Mouse (Mus musculus) mouse trophoblast stem cell (cell line): Measurements from ENCODE around the gene Map3k13.

Experiments
- in situ Hi-C, 2 experiments: fragments of 300-500 bp; cut with MseI, MboI; formaldehyde crosslinking; loops; 2 replicates in 1 of 2; 3 replicates in 1 of 2; pipeline ENCODE4 v1.15.1; 2025

The Map3k13 gene

GRCm38 (mm10) chr16:21848444-21848843 is 54.3 kb downstream of the Map3k13 start:
- in situ Hi-C loops = loop anchor here in 1 of 2 experiments (25.0 kb wide), 1 partner anchor 164 kb away; the partner anchor contains the start of gene Senp2

- in situ Hi-C loops = loop anchor here in 1 of 2 experiments (25.0 kb wide), 1 partner anchor 163 kb away; the partner anchor contains the start of gene Senp2
Measured at GRCm38 (mm10) chr16:21848847-21849246, 54.7 kb downstream of the Map3k13 start.

- in situ Hi-C loops = no loop called here
Measured at GRCm38 (mm10) chr16:21852374-21852773, 58.2 kb downstream of the Map3k13 start.

- in situ Hi-C loops = no loop called here
Measured at GRCm38 (mm10) chr16:21853446-21853941, 59.3 kb downstream of the Map3k13 start.

- in situ Hi-C loops = no loop called here
Measured at GRCm38 (mm10) chr16:21854589-21855284, 60.6 kb downstream of the Map3k13 start.

DNA sequence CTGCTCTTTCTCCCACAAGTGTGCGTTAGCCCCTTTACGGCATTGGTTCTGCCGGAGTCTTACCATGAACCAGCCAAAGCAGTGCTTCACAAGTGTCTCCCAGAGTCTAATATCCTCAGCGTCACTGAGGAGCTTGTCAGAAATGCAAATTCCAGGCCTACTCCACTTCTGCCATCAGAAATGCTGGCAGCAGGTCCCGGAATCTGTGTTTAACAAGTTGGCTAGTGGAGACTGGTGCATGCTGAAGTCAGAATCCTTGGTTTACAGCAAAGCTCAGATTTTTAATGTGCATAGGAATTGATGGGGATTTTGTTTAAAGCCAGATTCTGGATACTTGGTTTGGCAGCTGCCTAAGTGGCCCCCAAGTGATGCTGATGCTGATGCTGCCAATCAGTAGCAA is 62.0 kb downstream of the Map3k13 start:
- in situ Hi-C loops = no loop called here

DNA sequence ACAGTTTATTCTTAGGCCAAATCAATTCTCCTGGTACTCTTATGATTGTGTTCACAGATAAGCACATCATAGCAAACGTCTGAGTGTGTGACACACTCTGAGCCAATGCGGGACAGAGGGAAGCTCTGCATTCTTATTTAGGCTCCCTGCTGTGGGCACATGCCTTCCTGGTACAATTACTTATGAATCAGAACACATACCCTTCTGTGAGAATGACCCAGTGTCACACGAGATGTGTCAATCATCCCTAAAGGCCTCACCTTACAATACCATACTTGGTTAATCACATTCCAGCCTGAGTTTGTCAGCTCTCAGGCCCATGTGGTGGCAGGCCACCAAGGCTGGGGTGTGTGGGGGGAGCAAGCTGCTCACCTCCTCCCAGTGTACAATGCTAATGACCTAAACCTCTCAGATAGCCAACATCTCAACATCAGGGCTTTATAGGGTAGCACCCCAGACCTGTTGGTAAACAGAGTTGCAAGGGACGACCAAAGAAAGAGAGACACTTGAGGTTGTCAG is 63.0 kb downstream of the Map3k13 start:
- in situ Hi-C loops = no loop called here

GRCm38 (mm10) chr16:21858163-21858562 is 64.0 kb downstream of the Map3k13 start:
- in situ Hi-C loops = no loop called here

GRCm38 (mm10) chr16:21858882-21859281 is 64.7 kb downstream of the Map3k13 start:
- in situ Hi-C loops = no loop called here

- in situ Hi-C loops = no loop called here
Measured at GRCm38 (mm10) chr16:21862448-21862847, 68.3 kb downstream of the Map3k13 start.

DNA sequence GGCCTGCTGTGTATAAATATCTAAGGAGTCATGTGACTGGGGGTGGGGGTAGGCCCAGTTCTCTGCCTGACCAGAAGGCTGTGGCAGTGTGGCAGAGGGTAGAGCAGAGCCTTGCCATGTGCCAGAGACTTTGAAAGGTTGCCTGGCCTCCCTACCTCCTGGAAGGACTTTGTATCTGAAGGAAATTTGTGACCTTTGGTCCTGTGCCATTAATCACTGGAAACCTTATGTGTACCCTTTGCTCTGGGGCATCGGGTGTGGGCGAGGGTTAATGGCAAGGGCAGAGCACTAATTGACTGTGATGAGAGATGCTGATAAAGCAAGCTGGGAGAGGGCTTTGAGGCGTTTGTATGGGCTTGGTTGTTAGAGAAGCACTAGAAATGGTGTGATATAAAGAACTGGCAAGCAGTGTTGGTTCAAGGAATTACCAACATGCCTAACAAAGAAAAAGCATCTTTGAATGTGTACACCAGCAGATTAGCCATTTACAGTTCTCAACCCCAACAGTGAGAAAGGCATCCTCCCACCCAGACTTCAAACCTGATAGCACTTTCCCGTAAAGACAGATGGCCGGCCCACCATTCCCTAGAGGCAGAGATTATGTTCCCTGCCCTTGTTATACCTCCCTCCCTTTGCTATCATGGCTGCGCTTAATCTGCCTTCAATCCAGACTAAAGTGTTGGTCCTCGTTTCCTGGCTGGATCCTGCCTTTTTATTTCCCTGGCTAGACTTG is 71.3 kb downstream of the Map3k13 start:
- in situ Hi-C loops = no loop called here

- in situ Hi-C loops = no loop called here
Measured at GRCm38 (mm10) chr16:21865983-21866575, 71.9 kb downstream of the Map3k13 start.

DNA sequence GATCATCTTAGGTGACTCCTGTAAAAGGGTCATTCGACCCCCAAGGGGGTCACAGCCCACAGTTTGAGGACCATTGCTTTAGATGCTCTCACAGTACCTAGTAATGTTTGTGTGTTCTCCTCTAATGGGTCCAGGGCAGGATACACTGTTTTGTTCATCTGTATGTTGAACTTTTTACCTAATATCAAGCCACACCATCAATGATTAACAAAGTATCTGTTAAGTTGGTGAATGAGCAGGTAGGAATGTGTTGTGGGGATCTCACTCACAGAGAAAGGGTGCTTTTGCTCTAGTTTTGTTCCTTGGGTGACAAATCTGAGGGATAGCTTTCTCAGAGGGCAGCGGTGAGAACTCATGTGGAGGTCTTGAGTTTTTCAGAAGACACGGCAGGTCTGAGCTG is 73.6 kb downstream of the Map3k13 start:
- in situ Hi-C loops = no loop called here

DNA sequence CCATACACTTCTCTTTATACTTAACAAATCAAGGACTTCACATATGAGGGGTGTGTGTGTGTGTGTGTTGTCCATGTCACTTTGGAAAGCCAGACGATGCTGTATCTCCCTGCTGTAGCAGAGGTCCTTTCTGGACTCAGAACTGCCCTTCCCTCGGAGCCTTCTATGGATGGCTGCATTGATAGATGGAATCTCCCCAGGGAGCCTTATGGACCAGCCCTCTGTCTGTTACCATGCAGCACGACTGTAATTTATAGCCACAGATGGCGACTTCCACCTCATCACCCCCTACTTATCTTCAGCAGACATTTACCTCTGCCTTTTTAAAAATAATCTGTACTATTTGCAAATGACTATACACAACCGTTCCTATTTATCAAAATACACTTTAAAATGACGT is 74.5 kb downstream of the Map3k13 start:
- in situ Hi-C loops = no loop called here

DNA sequence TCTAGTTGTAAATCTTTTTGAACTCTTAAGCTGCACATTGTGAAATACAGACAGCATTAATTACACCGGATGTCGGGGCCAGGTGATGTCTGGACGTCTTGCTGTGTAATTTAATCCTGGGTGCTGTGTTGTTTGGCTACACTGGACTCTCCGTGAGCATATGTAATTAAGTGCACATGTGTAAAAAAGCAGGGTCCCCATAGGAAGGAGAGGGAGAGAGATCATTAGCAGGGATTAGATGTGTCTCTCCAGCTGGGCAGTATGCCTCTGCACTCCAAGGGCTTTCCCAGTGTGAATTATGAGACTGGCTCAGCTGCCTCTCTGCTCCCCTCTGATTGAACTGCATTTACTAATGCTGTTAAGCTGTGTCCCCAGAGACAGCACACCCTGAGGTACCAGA is 75.7 kb downstream of the Map3k13 start:
- in situ Hi-C loops = no loop called here

GRCm38 (mm10) chr16:21877735-21878134 is 83.6 kb downstream of the Map3k13 start:
- in situ Hi-C loops = no loop called here

- in situ Hi-C loops = no loop called here
Measured at GRCm38 (mm10) chr16:21878834-21879233, 84.7 kb downstream of the Map3k13 start.

GRCm38 (mm10) chr16:21881181-21881580 is 87.0 kb downstream of the Map3k13 start:
- in situ Hi-C loops = no loop called here

DNA sequence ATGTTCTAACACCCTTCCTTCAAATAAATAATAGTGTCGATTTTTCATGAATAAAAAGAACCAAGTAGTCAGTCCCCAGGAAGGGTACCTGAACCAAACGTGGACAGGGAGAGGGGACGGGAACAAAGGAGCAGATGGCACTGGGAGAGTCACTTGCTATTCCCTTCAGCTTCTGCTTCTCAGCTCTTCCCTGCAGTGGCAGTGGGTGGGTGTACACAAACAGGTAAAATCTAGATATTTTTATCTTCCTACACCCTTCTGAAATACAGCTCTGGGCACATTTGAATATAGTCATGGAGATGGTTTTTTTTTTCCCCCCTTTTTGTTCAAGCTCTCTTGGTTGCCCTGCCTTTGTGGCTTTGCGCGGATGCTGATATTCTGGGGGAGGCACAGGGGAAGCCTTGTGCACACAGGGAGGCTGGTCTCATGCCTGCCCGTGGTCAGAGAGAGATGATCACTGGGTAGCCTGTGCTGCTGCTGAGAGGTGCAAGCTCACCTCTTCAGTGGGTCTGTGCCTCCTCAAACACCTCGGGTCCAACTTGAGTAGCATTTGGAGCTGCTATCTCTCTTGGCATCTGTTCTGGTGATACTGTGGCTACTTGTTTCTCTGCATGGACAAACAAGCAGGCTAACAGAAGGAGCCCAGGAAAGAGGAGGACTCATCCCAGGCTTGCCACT is 87.6 kb downstream of the Map3k13 start:
- in situ Hi-C loops = no loop called here

DNA sequence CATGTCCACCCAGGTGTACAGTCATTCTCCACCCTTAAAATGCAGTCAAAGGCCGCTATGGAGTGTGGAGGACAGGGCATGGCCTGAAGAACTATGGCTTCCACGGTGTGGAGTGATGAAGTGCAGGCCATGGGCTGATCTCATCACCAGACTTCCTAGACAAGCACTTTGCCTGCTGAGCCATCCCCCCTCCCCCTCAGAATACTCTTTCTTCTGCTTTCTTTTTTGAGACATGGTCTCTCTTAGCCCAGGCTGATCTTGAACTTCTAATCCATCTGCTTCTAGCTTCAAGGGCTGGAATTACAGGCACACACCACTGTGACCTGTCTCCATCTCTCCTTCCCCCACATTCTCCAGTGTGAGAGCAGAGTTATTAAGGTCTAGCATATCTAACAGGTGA is 93.5 kb downstream of the Map3k13 start:
- in situ Hi-C loops = no loop called here

DNA sequence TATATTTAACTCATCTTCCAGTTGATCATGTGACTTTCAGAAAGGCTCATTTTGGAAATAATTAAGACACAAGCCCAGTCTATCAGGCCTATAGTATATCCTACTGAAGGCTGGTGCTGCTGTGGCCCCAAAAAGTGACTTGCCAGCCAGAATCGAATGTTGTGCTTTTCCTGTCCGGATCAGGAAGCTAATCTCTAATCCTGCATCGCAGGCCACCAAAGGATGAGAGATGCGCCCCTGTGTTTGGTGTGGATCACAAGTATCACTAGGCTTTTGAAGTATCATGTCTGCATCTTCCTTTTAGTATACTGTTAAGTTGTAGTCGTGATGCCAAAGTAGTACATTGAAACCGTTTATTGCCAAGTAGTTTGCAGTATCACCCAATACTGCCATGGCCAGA is 99.7 kb downstream of the Map3k13 start:
- in situ Hi-C loops = no loop called here

GRCm38 (mm10) chr16:21901286-21901685 is 107.1 kb downstream of the Map3k13 start:
- in situ Hi-C loops = no loop called here
